Mouse (Mus musculus): Measurements from ENCODE around the gene Asap3. TPM values are rescaled to one million over a fixed set of nuclear protein-coding genes. Genes with fewer than 3 reads are reported as not detected.

The Asap3 gene
- polyA plus RNA-seq, 1 experiment, result 3.8 TPM

DNA sequence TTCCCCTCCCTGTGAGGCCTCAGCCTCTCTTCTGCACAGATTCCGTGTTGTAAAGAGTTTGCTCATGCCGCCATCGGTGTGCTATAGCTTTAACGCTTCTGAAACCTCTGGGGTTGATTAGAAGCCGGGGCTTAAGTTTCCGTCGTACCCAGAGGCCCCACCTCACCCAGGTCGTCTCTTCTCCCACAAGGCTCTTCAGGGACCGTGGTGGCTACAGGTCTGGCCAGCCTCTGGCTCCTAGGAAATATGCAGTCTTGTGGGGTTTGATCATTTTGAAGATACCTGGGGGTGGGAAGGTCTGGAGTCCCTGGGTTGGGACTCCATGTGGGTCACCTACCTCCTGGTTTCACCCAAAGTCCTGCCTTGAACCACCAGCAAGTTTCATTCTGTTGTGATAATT lies 10.5 kb upstream of the Asap3 start:
- Histone ChIP-seq H3K79me2 (ENCODE audit: control insufficient read depth, insufficient read depth) (no peaks in the 10 kb centered on the region), H3K36me3 (ENCODE audit: control insufficient read depth, insufficient read depth) (peaks cover 50% of the 10 kb centered on the region), H3ac (ENCODE audit: control insufficient read depth, insufficient read length, low read depth) (no peak overlapping the region), H3K27me3 (ENCODE audit: control insufficient read depth, insufficient read depth, insufficient read length) (no peaks in the 10 kb centered on the region), H3K4me3 (ENCODE audit: insufficient read depth, poor library complexity, severe bottlenecking) (no peak overlapping the region), H3K79me3 (ENCODE audit: low read depth) (no peaks in the 10 kb centered on the region)
- TF ChIP-seq MYOG (IDR thresholded peaks at IDR 0.05; ENCODE audit: control insufficient read depth, extremely low read depth, insufficient read length), result no peak

DNA sequence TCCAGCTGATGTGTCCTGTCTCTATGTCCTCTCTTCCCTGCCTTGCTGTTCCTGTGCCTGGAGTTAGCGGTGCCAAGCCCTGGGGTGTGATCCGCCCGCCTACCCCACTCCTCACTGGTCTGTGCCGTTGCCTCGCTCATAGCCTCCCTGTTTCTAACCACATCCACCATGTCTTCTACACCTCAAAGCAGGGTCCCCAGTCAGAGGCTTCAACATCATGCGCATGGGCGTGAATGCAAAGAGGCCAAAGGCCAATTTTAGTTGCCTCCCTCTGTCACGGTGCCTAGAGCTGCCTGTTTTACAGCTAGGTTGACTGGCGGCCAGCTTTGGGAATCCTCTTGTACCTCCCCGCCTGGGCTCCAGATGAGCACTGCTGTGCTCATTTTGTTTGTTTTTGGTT lies 10.0 kb upstream of the Asap3 start:
- TF ChIP-seq MAX (IDR thresholded peaks at IDR 0.05) (no peak), USF1 (IDR thresholded peaks at IDR 0.05; ENCODE audit: low read depth) (no peak), CTCF (IDR thresholded peaks at IDR 0.05; ENCODE audit: control insufficient read depth, insufficient read depth, insufficient read length) (no peak), MYOD1 (IDR thresholded peaks at IDR 0.05; ENCODE audit: control insufficient read depth, insufficient read length, low read depth) (no peak), MYOG (IDR thresholded peaks at IDR 0.05; ENCODE audit: control insufficient read depth, extremely low read depth, insufficient read length) (no peak), CEBPB (IDR thresholded peaks at IDR 0.05; ENCODE audit: low read depth) (no peak), FOSL1 (IDR thresholded peaks at IDR 0.05; ENCODE audit: insufficient read depth, low read length, poor library complexity, severe bottlenecking) (no peak)
- Histone ChIP-seq H3K27me3 (ENCODE audit: control insufficient read depth, insufficient read depth, insufficient read length) (no peaks in the 10 kb centered on the region), H3K79me3 (ENCODE audit: low read depth) (no peaks in the 10 kb centered on the region), H3K4me3 (ENCODE audit: insufficient read depth, poor library complexity, severe bottlenecking) (no peak overlapping the region), H3K79me2 (ENCODE audit: control insufficient read depth, insufficient read depth) (no peaks in the 10 kb centered on the region), H3K36me3 (ENCODE audit: control insufficient read depth, insufficient read depth) (peaks cover 45% of the 10 kb centered on the region), H3ac (ENCODE audit: control insufficient read depth, insufficient read length, low read depth) (no peak overlapping the region)

DNA sequence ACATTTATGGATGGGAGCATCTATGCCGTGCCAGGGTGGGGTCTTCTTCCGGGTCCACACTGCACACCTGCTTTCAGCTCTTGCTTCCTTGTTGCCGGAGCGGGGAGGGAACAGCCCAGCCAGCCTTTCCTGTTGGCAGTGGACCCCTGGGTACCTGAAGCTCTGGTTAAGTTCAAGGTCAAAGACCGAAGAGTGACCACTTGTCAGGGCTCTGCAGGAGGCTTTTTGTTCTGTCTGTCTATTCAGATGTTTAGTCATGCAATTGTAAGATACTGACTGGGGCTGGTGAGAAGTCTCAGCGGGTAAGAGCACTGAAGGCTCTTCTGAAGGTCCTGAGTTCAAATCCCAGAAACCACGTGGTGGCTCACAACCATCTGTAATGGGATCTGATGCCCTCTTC lies 7.3 kb upstream of the Asap3 start:
- H3K4me3 ChIP-seq (ENCODE audit: insufficient read depth, poor library complexity, severe bottlenecking), result no peak overlapping the region
- no peaks in the 10 kb centered on the region for H3K79me2 ChIP-seq (ENCODE audit: control insufficient read depth, insufficient read depth)
- H3ac ChIP-seq (ENCODE audit: control insufficient read depth, insufficient read length, low read depth), result no peak overlapping the region
- no peaks in the 10 kb centered on the region for H3K79me3 ChIP-seq (ENCODE audit: low read depth)
- TF ChIP-seq MYOG (IDR thresholded peaks at IDR 0.05; ENCODE audit: control insufficient read depth, extremely low read depth, insufficient read length), result no peak
- TF ChIP-seq MAX (IDR thresholded peaks at IDR 0.05), result no peak
- no peak for TF ChIP-seq USF1 (IDR thresholded peaks at IDR 0.05; ENCODE audit: low read depth)
- TF ChIP-seq CTCF (IDR thresholded peaks at IDR 0.05; ENCODE audit: control insufficient read depth, insufficient read depth, insufficient read length), result no peak
- no peak for TF ChIP-seq FOSL1 (IDR thresholded peaks at IDR 0.05; ENCODE audit: insufficient read depth, low read length, poor library complexity, severe bottlenecking)
- TF ChIP-seq CEBPB (IDR thresholded peaks at IDR 0.05; ENCODE audit: low read depth), result no peak
- no peak for TF ChIP-seq MYOD1 (IDR thresholded peaks at IDR 0.05; ENCODE audit: control insufficient read depth, insufficient read length, low read depth)
- H3K27me3 ChIP-seq (ENCODE audit: control insufficient read depth, insufficient read depth, insufficient read length), result no peaks in the 10 kb centered on the region
- H3K36me3 ChIP-seq (ENCODE audit: control insufficient read depth, insufficient read depth), result peaks cover 21% of the 10 kb centered on the region

DNA sequence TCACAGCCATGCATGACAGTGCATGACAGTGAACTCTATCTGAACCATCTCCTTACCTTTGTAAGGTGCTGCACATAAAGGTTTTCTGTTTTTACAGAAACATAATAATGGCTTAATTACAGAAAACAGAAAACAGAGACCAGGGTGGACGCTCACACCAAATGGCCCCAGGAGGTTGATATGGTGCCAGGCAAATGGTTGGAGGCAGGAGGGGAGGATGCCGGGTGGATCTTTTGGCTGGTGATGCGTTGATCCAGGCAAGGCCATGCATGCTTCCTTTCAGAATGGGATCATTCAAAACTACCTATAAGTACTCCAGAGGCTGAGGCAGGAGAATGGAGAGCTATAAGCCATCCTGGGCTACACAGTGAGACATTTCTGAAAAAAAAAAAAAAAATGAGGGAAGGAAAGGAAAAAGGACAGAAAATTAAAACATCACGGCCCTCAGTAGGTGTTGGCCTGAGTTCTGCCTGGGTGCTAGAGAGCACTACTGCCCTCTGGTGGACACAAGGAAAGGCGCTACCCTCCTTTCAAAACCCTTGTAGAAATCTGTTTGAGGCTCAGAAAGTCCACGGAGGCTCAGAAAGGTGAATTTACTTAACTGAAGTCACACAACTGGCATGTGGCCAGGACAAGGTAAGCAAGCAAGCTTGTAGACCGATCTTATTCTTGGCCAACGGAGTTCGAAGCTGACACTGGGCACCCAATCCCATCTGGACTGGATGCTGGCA lies 6.4 kb upstream of the Asap3 start:
- Histone ChIP-seq H3K36me3 (ENCODE audit: control insufficient read depth, insufficient read depth) (peaks cover 13% of the 10 kb centered on the region), H3K4me3 (ENCODE audit: insufficient read depth, poor library complexity, severe bottlenecking) (no peak overlapping the region), H3K79me2 (ENCODE audit: control insufficient read depth, insufficient read depth) (no peaks in the 10 kb centered on the region), H3K27me3 (ENCODE audit: control insufficient read depth, insufficient read depth, insufficient read length) (no peaks in the 10 kb centered on the region), H3K79me3 (ENCODE audit: low read depth) (no peaks in the 10 kb centered on the region), H3ac (ENCODE audit: control insufficient read depth, insufficient read length, low read depth) (peak overlapping the region; percentile 4)
- TF ChIP-seq CTCF (IDR thresholded peaks at IDR 0.05; ENCODE audit: control insufficient read depth, insufficient read depth, insufficient read length) (peak; percentile 64), MAX (IDR thresholded peaks at IDR 0.05) (no peak)

- H3K36me3 ChIP-seq (ENCODE audit: control insufficient read depth, insufficient read depth), result no peaks in the 10 kb centered on the region
- no peak overlapping the region for H3K4me3 ChIP-seq (ENCODE audit: insufficient read depth, poor library complexity, severe bottlenecking)
- H3K79me3 ChIP-seq (ENCODE audit: low read depth), result no peaks in the 10 kb centered on the region
- no peaks in the 10 kb centered on the region for H3K79me2 ChIP-seq (ENCODE audit: control insufficient read depth, insufficient read depth)
- TF ChIP-seq FOSL1 (IDR thresholded peaks at IDR 0.05; ENCODE audit: insufficient read depth, low read length, poor library complexity, severe bottlenecking) (no peak), USF1 (IDR thresholded peaks at IDR 0.05; ENCODE audit: low read depth) (no peak), MYOG (IDR thresholded peaks at IDR 0.05; ENCODE audit: control insufficient read depth, extremely low read depth, insufficient read length) (no peak), CTCF (IDR thresholded peaks at IDR 0.05; ENCODE audit: control insufficient read depth, insufficient read depth, insufficient read length) (peak; percentile 93)
- no peak overlapping the region for H3ac ChIP-seq (ENCODE audit: control insufficient read depth, insufficient read length, low read depth)
- no peaks in the 10 kb centered on the region for H3K27me3 ChIP-seq (ENCODE audit: control insufficient read depth, insufficient read depth, insufficient read length)
Observed at GRCm38 (mm10) chr4:136202509-136202908, 3.7 kb upstream of the Asap3 start.

DNA sequence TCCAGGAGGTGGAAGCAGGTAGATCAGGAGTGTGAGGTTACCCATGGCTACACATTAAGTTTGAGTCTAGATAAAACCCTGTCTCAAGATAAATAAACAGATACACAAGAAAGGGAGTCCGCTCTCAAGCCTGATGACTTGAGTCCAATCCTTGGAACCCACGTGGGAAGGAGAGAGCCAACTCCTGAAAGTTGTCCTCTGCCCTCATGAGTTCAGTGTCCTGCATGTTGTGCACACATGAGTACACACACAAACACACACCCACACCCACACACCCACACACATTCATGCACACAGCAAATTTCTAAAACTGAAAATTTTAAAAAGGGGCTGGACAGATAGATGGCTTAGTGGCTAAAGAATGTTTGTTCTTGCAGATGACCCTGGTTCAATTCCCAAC lies 1.4 kb upstream of the Asap3 start:
- Histone ChIP-seq H3K79me2 (ENCODE audit: control insufficient read depth, insufficient read depth) (peaks cover 5% of the 10 kb centered on the region), H3K79me3 (ENCODE audit: low read depth) (no peaks in the 10 kb centered on the region), H3K27me3 (ENCODE audit: control insufficient read depth, insufficient read depth, insufficient read length) (no peaks in the 10 kb centered on the region), H3ac (ENCODE audit: control insufficient read depth, insufficient read length, low read depth) (no peak overlapping the region), H3K4me3 (ENCODE audit: insufficient read depth, poor library complexity, severe bottlenecking) (no peak overlapping the region), H3K36me3 (ENCODE audit: control insufficient read depth, insufficient read depth) (no peaks in the 10 kb centered on the region)
- TF ChIP-seq MYOD1 (IDR thresholded peaks at IDR 0.05; ENCODE audit: control insufficient read depth, insufficient read length, low read depth), result no peak

Data from C2C12 (cell line).